In the genomic region with DNA sequence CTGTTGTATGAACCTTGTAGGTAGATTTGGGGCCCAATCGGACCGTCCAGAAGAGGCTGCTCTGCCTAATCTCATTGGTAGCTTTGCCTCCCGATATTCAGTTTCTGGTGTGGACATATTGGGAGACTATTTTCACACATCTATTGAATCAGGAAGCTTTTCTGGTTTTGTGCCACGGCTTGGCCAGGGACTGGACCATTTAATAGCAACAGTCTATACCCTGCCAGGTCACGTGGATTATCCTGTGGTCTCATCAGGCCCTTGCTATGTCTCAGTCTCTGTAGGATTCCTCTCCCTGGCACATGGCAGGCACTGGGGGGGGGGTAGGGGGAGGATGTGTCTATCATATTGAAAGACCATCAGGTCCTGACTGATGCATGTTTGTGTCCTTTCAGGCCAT, we compare ENCODE assay signal across 12 mouse cellular contexts. TPM values are rescaled to one million over a fixed set of nuclear protein-coding genes. Genes with fewer than 3 reads are reported as not detected.
DNase-seq lines count a peak whose midpoint lies in the region; ATAC-seq lines count a peak whose summit lies in the region.
"Had no signal": no experiment of that assay in that cellular context is flagged by ENCODE, and none has a peak within 500 bp of the region (broad histone marks: within the 10 kb centered on the region; RNA-seq: fewer than 3 reads in every experiment).

No protein-coding gene starts in this region.

- H3K27ac ChIP-seq in heart, embryonic 13.5 days (replicated peaks), result peak overlapping the region; percentile 92
- H3K27ac ChIP-seq in heart, embryonic 14.5 days (replicated peaks in 1 of 2; ENCODE audit: control insufficient read depth in 1 of 2, insufficient read depth in 1 of 2, low read depth in 2 of 2, low read length in 2 of 2), result peak overlapping the region; percentile 77 to 92
- H3K27ac ChIP-seq: liver, embryonic 12.5 days had no signal

- 69% methylated on average over 5 of the region's 5 CpGs for WGBS in heart, embryonic 13.5 days
- WGBS in heart, embryonic 14.5 days, result 84% methylated on average over 5 of the region's 5 CpGs

- no peaks in the 10 kb centered on the region for H3K36me3 ChIP-seq in heart, embryonic 13.5 days
- H3K36me3 ChIP-seq in heart, embryonic 14.5 days (ENCODE audit: control insufficient read depth, insufficient read depth, low read length), result no peaks in the 10 kb centered on the region
- H3K36me3 ChIP-seq: liver, embryonic 12.5 days had no signal

- intact Hi-C loops in heart, postnatal 25 days (cut with DNase I), result no loop called here

- H3K4me1 ChIP-seq in heart, embryonic 13.5 days, result peaks cover 96% of the 10 kb centered on the region
- H3K4me1 ChIP-seq in heart, embryonic 14.5 days (ENCODE audit: control insufficient read depth in 2 of 2, insufficient read depth in 2 of 2, low read length in 2 of 2), result peaks cover 72 to 86% of the 10 kb centered on the region in 2 experiments

- ATAC-seq in heart, embryonic 13.5 days (ENCODE audit: extremely low read depth, insufficient number of reproducible peaks, low FRiP score, low TSS enrichment), result no peak
- ATAC-seq in heart, embryonic 14.5 days (ENCODE audit: insufficient number of reproducible peaks, insufficient read depth, low FRiP score, low read depth), result no peak
- ATAC-seq: activated CD4-positive, CD25-positive, alpha-beta regulatory T cell, adult 4 months; intestine, embryonic 16.5 days; liver, embryonic 12.5 days; lung, postnatal 0 days had no signal

- H3K4me2 ChIP-seq in heart, embryonic 13.5 days, result no peak overlapping the region
- no peak overlapping the region for H3K4me2 ChIP-seq in heart, embryonic 14.5 days (ENCODE audit: low read length)
- H3K4me2 ChIP-seq: liver, embryonic 12.5 days had no signal

- no peak overlapping the region for H3K4me3 ChIP-seq in heart, embryonic 13.5 days
- H3K4me3 ChIP-seq in heart, embryonic 14.5 days (ENCODE audit: control insufficient read depth in 1 of 2, insufficient read depth in 1 of 2, low read depth in 1 of 2, low read length in 2 of 2), result no peak overlapping the region
- H3K4me3 ChIP-seq: liver, embryonic 12.5 days had no signal

- no peak for DNase-seq in heart, postnatal 25 days (ENCODE audit: low spot score)
- peak; percentile 31 for DNase-seq in Muller cell, postnatal 12 days (ENCODE audit: inconsistent ontology term)
- peak; percentile 82 for DNase-seq in brain, adult 2 months (ENCODE audit: low read depth, low spot score)
- DNase-seq in spleen, postnatal 36 days (ENCODE audit: low spot score in 2 of 2), result no peak
- no peak for DNase-seq in layer of hippocampus, adult 11-12 months (ENCODE audit: low spot score)
- DNase-seq: adrenal gland, postnatal 36 days had no signal

- H3K27me3 ChIP-seq in heart, embryonic 13.5 days (replicated peaks), result no peaks in the 10 kb centered on the region
- H3K27me3 ChIP-seq in heart, embryonic 14.5 days (ENCODE audit: control insufficient read depth, insufficient read depth, low read length), result no peaks in the 10 kb centered on the region

- peak overlapping the region; percentile 71; the same call in 1 of the 2 replicates for H3K9ac ChIP-seq in heart, embryonic 13.5 days
- peak overlapping the region; percentile 45; the same call in 1 of the 2 replicates for H3K9ac ChIP-seq in heart, embryonic 14.5 days (ENCODE audit: low read length)
- H3K9ac ChIP-seq: liver, embryonic 12.5 days had no signal

- no peaks in the 10 kb centered on the region for H3K9me3 ChIP-seq in heart, embryonic 13.5 days
- H3K9me3 ChIP-seq in heart, embryonic 14.5 days (ENCODE audit: control insufficient read depth, low read length), result no peaks in the 10 kb centered on the region
- H3K9me3 ChIP-seq: liver, embryonic 12.5 days had no signal

RNA-seq across cellular contexts. Expression of gene Umps, which starts 26.7 kb away (rescaled TPM):
- polyA plus RNA-seq in heart, embryonic 13.5 days (2015; fragmentation: Nextera tagmentation; extraction: Ambion mirVana), result 32.9 and 33.4 TPM in 2 replicates
- total RNA-seq in heart, postnatal 25 days (2021), result 1 to 10 TPM; 9.0 to 9.2 TPM
- polyA plus RNA-seq in heart, embryonic 14.5 days (2014; fragmentation: Nextera tagmentation; extraction: Ambion mirVana), result 26.9 and 29.7 TPM in 2 replicates

Comparison
In these comparisons a context has a peak if more than half of its experiments do, and no peak if none do; other contexts are left out.
1. DNase-seq: peak in Muller cell, postnatal 12 days (single experiment) and brain, adult 2 months (single experiment); none in heart, postnatal 25 days (single experiment), spleen, postnatal 36 days (0 of 2) and layer of hippocampus, adult 11-12 months (single experiment).